Mouse (Mus musculus) embryonic facial prominence, embryonic 14.5 days (tissue): ENCODE measurements around the gene Gpr146. TPM values are rescaled to one million over a fixed set of nuclear protein-coding genes. Genes with fewer than 3 reads are reported as not detected.

Source experiments
- ATAC-seq: fragments of 200-750 bp; cut with Nextera tagmentation; 2 replicates; pipeline ENCODE4 v1.8.0; 2017; ENCODE audit warnings: low read depth, moderate number of reproducible peaks, moderate TSS enrichment
- DNase-seq: peaks from one replicate; pipeline ENCODE4 v3.0.0-alpha.2; 2015; ENCODE audit warnings: low spot score
- H3K27ac ChIP-seq: fragments of 300-500 bp; sonication (generic); replicated peaks from 2 replicates; pipeline ENCODE4 v1.5.1; 2014; ENCODE audit warnings: low read depth, mild to moderate bottlenecking, low read length, moderate library complexity
- H3K27me3 ChIP-seq: fragments of 300-500 bp; sonication (generic); replicated peaks from 2 replicates; pipeline ENCODE4 v1.6.1; 2014; ENCODE audit warnings: low read length; ENCODE audit not compliant: control insufficient read depth, insufficient read depth
- H3K36me3 ChIP-seq: fragments of 300-500 bp; sonication (generic); 2 replicates; pipeline ENCODE4 v1.6.1; 2014; ENCODE audit warnings: low read length, mixed read lengths; ENCODE audit not compliant: control insufficient read depth, insufficient read depth
- H3K4me1 ChIP-seq: fragments of 300-500 bp; sonication (generic); 2 replicates; pipeline ENCODE4 v1.6.1; 2014; ENCODE audit warnings: antibody characterized with exemption, low read length; ENCODE audit not compliant: control insufficient read depth, insufficient read depth
- H3K4me2 ChIP-seq: fragments of 300-500 bp; sonication (generic); 2 replicates; pipeline ENCODE4 v1.6.1; 2014; ENCODE audit warnings: low read depth, mild to moderate bottlenecking, low read length, moderate library complexity, mixed read lengths
- H3K4me3 ChIP-seq: fragments of 300-500 bp; sonication (generic); 2 replicates; pipeline ENCODE4 v1.5.1; 2014; ENCODE audit warnings: low read depth, mild to moderate bottlenecking, low read length
- H3K9ac ChIP-seq: fragments of 300-500 bp; sonication (generic); 2 replicates; pipeline ENCODE4 v1.6.1; 2014; ENCODE audit warnings: low read depth, mild to moderate bottlenecking, low read length, moderate library complexity, mixed read lengths
- H3K9me3 ChIP-seq: fragments of 300-500 bp; sonication (generic); 2 replicates; pipeline ENCODE4 v1.6.1; 2016; ENCODE audit warnings: low read length; ENCODE audit not compliant: control insufficient read depth
- WGBS: fragments of 180-500 bp; shearing (Covaris S2); extraction: QIAGEN DNeasy Blood & Tissue Kit; methylation state at CpG from one replicate; pipeline ENCODE4 v1.1.7; 2014; 5-methylcytosine and 5-hydroxymethylcytosine counted together
- polyA plus RNA-seq: library from polyadenylated mRNA; unstranded; fragments of >200 nt; fragmentation: Nextera tagmentation; extraction: Ambion mirVana; gene quantifications from 2 replicates; pipeline ENCODE4 v1.2.1, GENCODE M21; 2014

The Gpr146 gene
- polyA plus RNA-seq, 1 experiment from 2014 or later = 2.8 TPM

DNA sequence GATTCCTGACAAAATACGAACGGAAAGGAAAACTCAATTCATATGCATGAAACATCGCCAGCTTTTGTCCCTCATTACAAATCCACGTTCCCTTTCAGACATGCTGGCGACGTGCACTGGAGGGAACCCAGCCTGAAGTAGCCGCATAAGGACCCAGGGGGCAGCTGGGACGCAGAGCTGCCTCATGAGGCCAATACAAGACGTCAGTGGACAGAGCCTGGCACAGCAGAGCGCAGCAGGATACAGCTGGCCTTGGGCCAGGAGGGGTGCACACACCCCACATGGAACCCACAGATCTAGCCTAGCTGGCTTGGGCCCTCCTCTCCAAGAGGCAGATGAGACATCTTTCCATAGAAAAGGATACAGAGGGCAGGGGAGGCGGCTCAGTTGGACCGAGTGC lies 60.9 kb downstream of the Gpr146 start:
- Histone ChIP-seq H3K9me3 (no peaks in the 10 kb centered on the region), H3K27ac (no peak overlapping the region), H3K27me3 (no peaks in the 10 kb centered on the region), H3K4me3 (no peak overlapping the region), H3K4me2 (no peak overlapping the region), H3K36me3 (no peaks in the 10 kb centered on the region), H3K9ac (no peak overlapping the region), H3K4me1 (peaks cover 13% of the 10 kb centered on the region; the same call in 1 of the 2 replicates)
- no peak for ATAC-seq
- WGBS = 84% methylated on average over 12 of the region's 12 CpGs
- DNase-seq = no peak

DNA sequence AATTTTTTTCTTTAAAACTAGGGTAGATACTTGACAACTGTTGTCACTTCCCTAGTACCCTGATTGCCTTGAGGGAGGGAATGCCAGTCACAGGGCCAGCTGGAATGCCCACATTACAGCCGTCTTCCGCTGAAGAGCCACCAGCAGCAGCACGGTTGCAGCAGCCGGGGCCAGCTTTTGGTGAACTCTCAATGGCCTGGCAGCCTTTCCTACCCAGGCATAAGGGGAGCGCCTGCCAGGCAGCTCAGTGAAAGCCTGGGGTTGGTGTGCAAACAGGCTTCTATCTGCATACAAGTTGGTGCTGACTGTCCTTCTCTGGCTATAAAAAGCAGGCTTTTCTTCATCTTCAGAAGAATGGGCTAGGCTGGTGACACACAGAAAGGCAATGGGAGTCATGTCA lies 63.0 kb downstream of the Gpr146 start:
- Histone ChIP-seq H3K4me1 (peaks cover 3% of the 10 kb centered on the region; the same call in 1 of the 2 replicates), H3K4me2 (no peak overlapping the region), H3K9me3 (no peaks in the 10 kb centered on the region), H3K27me3 (no peaks in the 10 kb centered on the region), H3K27ac (no peak overlapping the region), H3K9ac (no peak overlapping the region), H3K36me3 (no peaks in the 10 kb centered on the region), H3K4me3 (no peak overlapping the region)
- 96% methylated on average over 5 of the region's 5 CpGs for WGBS
- ATAC-seq (no peak), DNase-seq (no peak)

DNA sequence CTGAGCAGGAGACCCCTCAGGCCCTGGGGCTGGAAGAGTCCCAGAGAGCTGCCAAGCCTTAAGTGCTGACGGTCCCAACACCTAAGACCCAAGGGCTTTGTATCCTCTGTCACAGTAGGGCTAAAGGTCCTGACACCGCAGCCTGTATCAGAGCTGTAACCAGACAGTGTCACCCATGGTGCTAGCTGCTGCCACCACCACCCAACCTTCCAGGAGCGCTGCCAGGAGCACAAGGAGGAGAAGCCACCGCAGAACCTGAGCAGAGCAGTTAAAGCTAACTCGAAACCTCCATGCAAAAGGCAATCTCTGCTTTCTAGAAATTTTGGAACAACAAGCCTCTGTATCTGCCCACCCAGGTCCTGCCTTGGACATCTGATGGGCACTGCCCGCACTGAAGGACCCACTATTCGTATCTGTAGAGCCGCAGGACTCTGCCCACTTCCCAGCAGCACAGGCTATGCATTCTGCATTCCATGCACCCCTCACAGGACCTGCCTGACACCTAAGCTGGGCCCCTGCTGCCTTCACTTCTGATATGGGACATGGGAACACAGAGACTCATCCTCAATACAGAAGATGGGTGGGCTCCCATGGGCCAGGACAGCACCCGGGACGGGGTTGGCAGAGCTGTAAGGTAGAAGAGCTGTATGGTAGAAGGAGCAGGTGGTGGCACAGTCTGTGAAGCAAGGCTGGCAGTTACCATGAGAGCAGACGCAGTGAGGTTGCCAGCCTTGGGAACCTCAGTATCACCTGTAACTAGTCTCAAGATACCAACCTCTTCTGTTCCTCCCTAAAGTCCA lies 63.6 kb downstream of the Gpr146 start:
- Histone ChIP-seq H3K9me3 (no peaks in the 10 kb centered on the region), H3K4me1 (peaks cover 3% of the 10 kb centered on the region; the same call in 1 of the 2 replicates), H3K27me3 (no peaks in the 10 kb centered on the region), H3K4me3 (no peak overlapping the region), H3K9ac (no peak overlapping the region), H3K36me3 (no peaks in the 10 kb centered on the region), H3K4me2 (no peak overlapping the region), H3K27ac (no peak overlapping the region)
- ATAC-seq = no peak
- 94% methylated on average over 11 of the region's 11 CpGs for WGBS
- no peak for DNase-seq

DNA sequence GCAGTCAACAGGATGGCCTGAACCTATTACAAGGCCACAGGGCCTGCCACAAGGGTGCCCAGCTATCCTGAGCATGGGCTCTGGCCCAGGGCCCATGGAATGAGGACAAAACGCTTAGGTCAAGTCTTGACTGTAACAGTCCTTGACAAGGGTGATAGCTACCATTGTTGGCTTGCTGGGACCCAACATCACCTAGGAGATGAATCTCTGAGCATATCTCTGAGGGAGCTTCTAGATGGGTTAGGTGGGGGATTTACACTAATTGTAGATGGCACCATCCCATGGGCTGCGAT lies 64.2 kb downstream of the Gpr146 start:
- no peak for ATAC-seq
- H3K9ac ChIP-seq = no peak overlapping the region

DNA sequence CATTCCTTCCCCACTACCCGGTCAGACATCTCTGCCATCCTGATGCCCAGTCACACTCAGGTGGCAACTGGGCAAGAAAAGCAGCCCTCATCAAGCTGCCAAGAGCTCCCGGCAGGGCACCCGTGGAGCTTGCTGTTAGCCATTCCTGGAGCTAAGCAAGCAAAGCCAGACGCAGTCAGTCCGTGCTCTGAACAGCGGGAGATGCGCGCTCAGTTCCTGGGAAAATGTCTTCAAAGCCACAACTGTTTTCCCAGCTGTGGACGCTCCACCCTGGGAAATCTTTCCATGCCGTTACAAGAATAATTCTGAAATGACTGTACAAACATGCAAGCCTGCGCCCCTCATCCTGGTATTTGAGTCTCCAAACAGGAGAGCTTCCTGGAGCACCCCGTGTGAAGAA lies 64.9 kb downstream of the Gpr146 start:
- Histone ChIP-seq H3K27ac (0 out of 2 replicates have a peak overlapping the region, but pooled peaks have one; percentile 28), H3K4me1 (peaks cover 3% of the 10 kb centered on the region; the same call in 1 of the 2 replicates), H3K9me3 (no peaks in the 10 kb centered on the region), H3K36me3 (no peaks in the 10 kb centered on the region), H3K4me2 (no peak overlapping the region), H3K4me3 (no peak overlapping the region), H3K9ac (peak overlapping the region; percentile 16; the same call in 1 of the 2 replicates), H3K27me3 (no peaks in the 10 kb centered on the region)
- no peak for ATAC-seq
- WGBS = 61% methylated on average over 12 of the region's 12 CpGs
- no peak for DNase-seq

More for the DNA sequence above, 64.2 kb downstream of the Gpr146 start:
- no peak overlapping the region for H3K4me2 ChIP-seq
- no peak overlapping the region for H3K27ac ChIP-seq
- no peaks in the 10 kb centered on the region for H3K27me3 ChIP-seq
- no peaks in the 10 kb centered on the region for H3K36me3 ChIP-seq
- H3K4me1 ChIP-seq = peaks cover 3% of the 10 kb centered on the region; the same call in 1 of the 2 replicates
- 90% methylated on average over 2 of the region's 2 CpGs for WGBS
- no peak overlapping the region for H3K4me3 ChIP-seq
- no peak for DNase-seq
- no peaks in the 10 kb centered on the region for H3K9me3 ChIP-seq

DNA sequence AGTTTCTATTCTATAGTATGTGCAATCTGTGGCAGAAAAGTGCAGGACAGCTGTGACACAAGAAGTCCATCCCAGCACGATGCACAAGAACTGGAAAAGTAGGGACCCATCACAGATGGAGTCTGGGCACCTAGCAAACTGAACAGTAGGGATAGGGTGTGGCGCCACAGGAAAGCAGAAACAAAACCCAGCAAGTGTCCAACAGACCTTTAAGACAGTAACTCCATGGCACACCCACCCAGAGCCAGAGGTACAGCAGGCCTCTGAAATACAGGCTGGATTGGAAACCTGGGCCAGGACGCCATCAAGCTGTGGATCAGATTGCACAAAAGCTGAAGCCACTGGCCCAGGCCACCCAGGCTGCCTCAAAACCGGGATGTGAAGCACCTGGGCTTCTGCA lies 65.5 kb downstream of the Gpr146 start:
- Histone ChIP-seq H3K36me3 (no peaks in the 10 kb centered on the region), H3K4me1 (peaks cover 3% of the 10 kb centered on the region; the same call in 1 of the 2 replicates), H3K4me3 (no peak overlapping the region), H3K27ac (0 out of 2 replicates have a peak overlapping the region, but pooled peaks have one; percentile 28), H3K9me3 (no peaks in the 10 kb centered on the region), H3K9ac (no peak overlapping the region), H3K27me3 (no peaks in the 10 kb centered on the region), H3K4me2 (no peak overlapping the region)
- DNase-seq (no peak), ATAC-seq (no peak)
- WGBS = 71% methylated on average over 4 of the region's 4 CpGs

DNA sequence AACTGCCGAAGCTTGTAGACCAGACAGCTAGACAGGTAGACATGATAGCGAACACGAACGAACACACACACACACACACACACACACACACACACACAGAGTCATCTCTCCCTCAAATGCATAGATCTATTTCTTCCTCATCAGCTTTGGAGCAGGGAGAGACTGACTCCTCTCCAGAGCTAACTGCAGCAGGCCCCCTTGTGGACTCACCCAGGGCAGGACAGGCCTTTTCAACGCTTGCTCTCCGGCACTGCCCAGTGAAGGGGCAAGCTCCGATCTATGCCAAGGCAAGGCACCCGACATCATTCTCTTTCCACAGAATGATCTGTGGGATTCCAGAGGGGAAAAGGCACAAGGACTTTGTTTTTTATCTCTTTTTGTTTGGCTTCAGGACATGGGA lies 67.8 kb downstream of the Gpr146 start:
- Histone ChIP-seq H3K36me3 (no peaks in the 10 kb centered on the region), H3K4me3 (no peak overlapping the region), H3K27ac (no peak overlapping the region), H3K4me1 (peaks cover 3% of the 10 kb centered on the region; the same call in 1 of the 2 replicates), H3K27me3 (no peaks in the 10 kb centered on the region), H3K9ac (no peak overlapping the region), H3K4me2 (no peak overlapping the region), H3K9me3 (no peaks in the 10 kb centered on the region)
- DNase-seq (no peak), ATAC-seq (no peak)
- 91% methylated on average over 8 of the region's 8 CpGs for WGBS
